Mouse (Mus musculus) large intestine, adult 2 months (tissue): ENCODE data around the gene Taar9. TPM values are rescaled to one million over a fixed set of nuclear protein-coding genes. Genes with fewer than 3 reads are reported as not detected.
A peak's percentile ranks its signal among the peaks of the same experiment; 100 is the strongest.
"Not testable (repeated sequence)": the region's sequence is repeated elsewhere in the genome, so short reads cannot be mapped to it uniquely, and the experiment has no call there.

Experiments used
- DNase-seq: peaks from one replicate; pipeline ENCODE4 v3.0.0-alpha.2; 2012; ENCODE audit warnings: low read depth, low spot score
- WGBS: fragments of 180-500 bp; shearing (Covaris S2); methylation state at CpG from one replicate; pipeline ENCODE4 v1.1.7; 2018; 5-methylcytosine and 5-hydroxymethylcytosine counted together
- polyA plus RNA-seq: library from polyadenylated mRNA; depleted of rRNA; stranded (reverse); fragments of >200 nt; gene quantifications from 2 replicates; pipeline ENCODE4 v1.2.3, GENCODE M21; 2012; rRNA removed

The Taar9 gene
- not detected in 2 replicates for polyA plus RNA-seq

- WGBS: 82% methylated on average over 8 of the region's 8 CpGs
- not testable (repeated sequence) for DNase-seq
These were observed at the start of gene Taar9 for GRCm38 (mm10) chr10:24109434-24109833. Taar9 (minus strand) TSS chr10:24109534.

- 89% methylated on average over 12 of the region's 12 CpGs for WGBS
- no peak for DNase-seq
These were observed 49.3 kb upstream of the Taar9 start for GRCm38 (mm10) chr10:24158470-24159254.

GRCm38 (mm10) chr10:24150086-24150485, 40.8 kb upstream of the Taar9 start:
- 20% methylated on average over 7 of the region's 7 CpGs for WGBS

GRCm38 (mm10) chr10:24149135-24149781, 39.9 kb upstream of the Taar9 start, which contains the start of gene Stx7:
Stx7 (plus strand) TSS chr10:24149302.
- whole genome bisulfite sequencing: under 1% methylated on average over 44 of the region's 45 CpGs

More at GRCm38 (mm10) chr10:24150086-24150485, 40.8 kb upstream of the Taar9 start:
- DNase-seq: no peak

GRCm38 (mm10) chr10:24142735-24143134, 33.4 kb upstream of the Taar9 start:
- DNase-seq: no peak
- WGBS: 47% methylated on average over 3 of the region's 3 CpGs

More at GRCm38 (mm10) chr10:24149135-24149781, 39.9 kb upstream of the Taar9 start, which contains the start of gene Stx7:
- peak; percentile 82 for DNase-seq

GRCm38 (mm10) chr10:24138623-24139261, 29.4 kb upstream of the Taar9 start:
- DNase-seq: no peak
- 47% methylated on average over 2 of the region's 2 CpGs for WGBS

GRCm38 (mm10) chr10:24134071-24134645, 24.8 kb upstream of the Taar9 start:
- WGBS: 54% methylated on average over 7 of the region's 7 CpGs

GRCm38 (mm10) chr10:24133132-24133531, 23.8 kb upstream of the Taar9 start:
- 13% methylated on average over 2 of the region's 2 CpGs for WGBS

More at GRCm38 (mm10) chr10:24134071-24134645, 24.8 kb upstream of the Taar9 start:
- DNase-seq: no peak

GRCm38 (mm10) chr10:24132273-24132672, 22.9 kb upstream of the Taar9 start:
- peak; percentile 92 for DNase-seq
- 15% methylated on average over 5 of the region's 5 CpGs for WGBS

More at GRCm38 (mm10) chr10:24133132-24133531, 23.8 kb upstream of the Taar9 start:
- no peak for DNase-seq

GRCm38 (mm10) chr10:24131451-24132262, 22.3 kb upstream of the Taar9 start:
- 5% methylated on average over 9 of the region's 9 CpGs for WGBS
- peak; percentile 81 for DNase-seq

GRCm38 (mm10) chr10:24111116-24111778, 1.9 kb upstream of the Taar9 start:
- 33% methylated on average over 6 of the region's 6 CpGs for WGBS
- no peak for DNase-seq

GRCm38 (mm10) chr10:24108236-24108635, 1.1 kb downstream of the Taar9 start:
- DNase-seq: no peak

GRCm38 (mm10) chr10:24107747-24108146, 1.6 kb downstream of the Taar9 start:
- no peak for DNase-seq
- 48% methylated on average over 5 of the region's 5 CpGs for WGBS

More at GRCm38 (mm10) chr10:24108236-24108635, 1.1 kb downstream of the Taar9 start:
- 33% methylated on average over 3 of the region's 3 CpGs for WGBS

- WGBS: 3% methylated on average over 1 of the region's 1 CpGs
- not testable (repeated sequence) for DNase-seq
These were observed 6.0 kb downstream of the Taar9 start for GRCm38 (mm10) chr10:24103299-24103698.

GRCm38 (mm10) chr10:24101812-24102211, 7.5 kb downstream of the Taar9 start, which contains the start of gene Taar8c:
Taar8c (minus strand) TSS chr10:24101912.
- 79% methylated on average over 1 of the region's 3 CpGs for WGBS

GRCm38 (mm10) chr10:24097010-24097409, 12.3 kb downstream of the Taar9 start:
- DNase-seq: not testable (repeated sequence)
- 39% methylated on average over 2 of the region's 2 CpGs for WGBS

More at GRCm38 (mm10) chr10:24101812-24102211, 7.5 kb downstream of the Taar9 start, which contains the start of gene Taar8c:
- not testable (repeated sequence) for DNase-seq

GRCm38 (mm10) chr10:24092194-24092593, 17.1 kb downstream of the Taar9 start, which contains the start of gene Taar8b:
Taar8b (minus strand) TSS chr10:24092294.
- WGBS: 69% methylated on average over 2 of the region's 2 CpGs
- no peak for DNase-seq

GRCm38 (mm10) chr10:24087168-24087567, 22.2 kb downstream of the Taar9 start:
- DNase-seq: no peak
- 64% methylated on average over 2 of the region's 2 CpGs for WGBS
